Mouse (Mus musculus) liver, embryonic 14.5 days (tissue): Measurements from ENCODE around the gene Lrrc8a.

Source experiments
- CTCF ChIP-seq: IDR thresholded peaks from 2 replicates; pipeline ENCODE4 v1.5.1; 2016; ENCODE audit warnings: antibody characterized with exemption, low read depth, control low read depth
- EP300 ChIP-seq: IDR thresholded peaks from 2 replicates; pipeline ENCODE4 v1.6.1; 2016; ENCODE audit warnings: antibody characterized with exemption, low read depth

- TF ChIP-seq CTCF (no peak), EP300 (no peak)
These were observed 21.9 kb downstream of the Lrrc8a start for GRCm38 (mm10) chr2:30259131-30260064.
